Mouse (Mus musculus) leukemia stem cell, adult 10-12 weeks (primary cell): ENCODE data around the gene Sdf4. TPM values are rescaled to one million over a fixed set of nuclear protein-coding genes. Genes with fewer than 3 reads are reported as not detected.

Experiments used
- polyA plus RNA-seq: library from polyadenylated mRNA; stranded (reverse); fragments of >175 nt; gene quantifications from 2 replicates; pipeline ENCODE4 v1.2.3, GENCODE M21; 2012; ENCODE audit warnings: low replicate concordance

The Sdf4 gene
- 40.5 and 45.3 TPM in 2 replicates for polyA plus RNA-seq

GRCm38 (mm10) chr4:155992241-155992905, at the start of gene Sdf4, which contains the start of gene B3galt6:
Gene Sdf4, plus strand, starts transcription at chr4:155992872.
Gene B3galt6, minus strand, starts transcription at chr4:155992649.

GRCm38 (mm10) chr4:155943534-155944249, 49.0 kb upstream of the Sdf4 start, which contains the start of gene Ube2j2:
Gene Ube2j2, plus strand, starts transcription at chr4:155943831.

GRCm38 (mm10) chr4:155962167-155962971, 30.3 kb upstream of the Sdf4 start, which contains the start of gene C1qtnf12:
Gene C1qtnf12, plus strand, starts transcription at chr4:155962318.

GRCm38 (mm10) chr4:156013637-156014036, 21.0 kb downstream of the Sdf4 start, which contains the start of gene Tnfrsf4:
Gene Tnfrsf4, plus strand, starts transcription at chr4:156013843.

GRCm38 (mm10) chr4:156026013-156026412, 33.3 kb downstream of the Sdf4 start, which contains the start of gene Tnfrsf18:
Gene Tnfrsf18, plus strand, starts transcription at chr4:156026164.

GRCm38 (mm10) chr4:156059261-156059660, 66.6 kb downstream of the Sdf4 start, which contains the start of gene Ttll10:
Gene Ttll10, minus strand, starts transcription at chr4:156059414.

Other genes starting within 250 kb of the Sdf4 start
- 52.4 and 57.8 TPM in 2 replicates for gene Atad3a, start 231.8 kb upstream of the Sdf4 start, polyA plus RNA-seq
- 1.1 and 2.2 TPM in 2 replicates for gene Vwa1, start 218.2 kb upstream of the Sdf4 start, polyA plus RNA-seq
- gene Tmem88b, start 207.0 kb upstream of the Sdf4 start, polyA plus RNA-seq, result 0.24 and 0.29 TPM in 2 replicates
- not detected in 2 replicates for gene Ankrd65, start 202.4 kb upstream of the Sdf4 start, polyA plus RNA-seq
- gene Mrpl20, start 190.0 kb upstream of the Sdf4 start, polyA plus RNA-seq, result 26.3 and 70.8 TPM in 2 replicates
- 33.3 and 37.7 TPM in 2 replicates for gene Ccnl2, start 180.4 kb upstream of the Sdf4 start, polyA plus RNA-seq
- 142 and 271 TPM in 2 replicates for gene Aurkaip1, start 161.6 kb upstream of the Sdf4 start, polyA plus RNA-seq
- gene Mxra8, start 153.2 kb upstream of the Sdf4 start, polyA plus RNA-seq, result 0.21 and 2.1 TPM in 2 replicates
- gene Dvl1, start 145.5 kb upstream of the Sdf4 start, polyA plus RNA-seq, result 152 and 222 TPM in 2 replicates
- gene Tas1r3, start 129.5 kb upstream of the Sdf4 start, polyA plus RNA-seq, result 0.08 TPM in 1 of 2 replicates, not detected in the other
- gene Cptp, start 123.4 kb upstream of the Sdf4 start, polyA plus RNA-seq, result 2.0 and 2.6 TPM in 2 replicates
- 16.3 and 20.4 TPM in 2 replicates for gene Ints11, start 123.3 kb upstream of the Sdf4 start, polyA plus RNA-seq
- gene Pusl1, start 101.1 kb upstream of the Sdf4 start, polyA plus RNA-seq, result 349 and 415 TPM in 2 replicates
- gene Acap3, start 101.0 kb upstream of the Sdf4 start, polyA plus RNA-seq, result 59.5 and 63.0 TPM in 2 replicates
- gene Ube2j2, start 49.0 kb upstream of the Sdf4 start, polyA plus RNA-seq, result 114 and 120 TPM in 2 replicates
- 122 and 138 TPM in 2 replicates for gene C1qtnf12, start 30.6 kb upstream of the Sdf4 start, polyA plus RNA-seq
- gene B3galt6, start 223 bp upstream of the Sdf4 start, polyA plus RNA-seq, result 3.2 and 4.0 TPM in 2 replicates
- gene Tnfrsf4, start 21.0 kb downstream of the Sdf4 start, polyA plus RNA-seq, result 3.1 and 8.5 TPM in 2 replicates
- 5.5 and 8.2 TPM in 2 replicates for gene Tnfrsf18, start 33.3 kb downstream of the Sdf4 start, polyA plus RNA-seq
- not detected in 2 replicates for gene Ttll10, start 66.5 kb downstream of the Sdf4 start, polyA plus RNA-seq
- gene 9430015G10Rik, start 117.1 kb downstream of the Sdf4 start, polyA plus RNA-seq, result 8.2 and 26.6 TPM in 2 replicates
- 1.0 and 1.2 TPM in 2 replicates for gene Rnf223, start 137.6 kb downstream of the Sdf4 start, polyA plus RNA-seq
- 28.6 and 35.7 TPM in 2 replicates for gene Agrn, start 204.6 kb downstream of the Sdf4 start, polyA plus RNA-seq
- gene Isg15, start 207.9 kb downstream of the Sdf4 start, polyA plus RNA-seq, result 23.8 and 56.3 TPM in 2 replicates
- 38.6 and 49.2 TPM in 2 replicates for gene AW011738, start 210.4 kb downstream of the Sdf4 start, polyA plus RNA-seq
- gene Perm1, start 223.0 kb downstream of the Sdf4 start, polyA plus RNA-seq, result 0.10 and 0.31 TPM in 2 replicates
- gene Plekhn1, start 242.0 kb downstream of the Sdf4 start, polyA plus RNA-seq, result 11.3 and 24.2 TPM in 2 replicates
- 46.6 and 55.0 TPM in 2 replicates for gene Noc2l, start 243.1 kb downstream of the Sdf4 start, polyA plus RNA-seq